Mouse (Mus musculus) gastrocnemius, postnatal 10 days (tissue): ENCODE results near the gene Sgms1. TPM values are rescaled to one million over a fixed set of nuclear protein-coding genes. Genes with fewer than 3 reads are reported as not detected.

Experiments used
- DNase-seq: peaks from one replicate; pipeline ENCODE4 v3.0.0; 2021; ENCODE audit warnings: mixed read lengths
- total RNA-seq, 2 experiments: library from RNA; stranded (reverse); gene quantifications; 2 replicates each; pipeline ENCODE4 v1.2.3; 2021

The Sgms1 gene
- total RNA-seq, 2 experiments from 2014 or later: 51.0 to 52.7 TPM

- no peak for DNase-seq
Measured at GRCm38 (mm10) chr19:32295581-32295980, 93.9 kb downstream of the Sgms1 start.

- no peak for DNase-seq
Measured at GRCm38 (mm10) chr19:32292782-32293776, 96.4 kb downstream of the Sgms1 start.

GRCm38 (mm10) chr19:32292067-32292739 lies 97.3 kb downstream of the Sgms1 start:
- DNase-seq: peak; percentile 27

- DNase-seq: no peak
Measured at GRCm38 (mm10) chr19:32291130-32291529, 98.4 kb downstream of the Sgms1 start.

- DNase-seq: no peak
Measured at GRCm38 (mm10) chr19:32288895-32289294, 100.6 kb downstream of the Sgms1 start.

- DNase-seq: no peak
Measured at GRCm38 (mm10) chr19:32287839-32288238, 101.7 kb downstream of the Sgms1 start.

GRCm38 (mm10) chr19:32285455-32285831 lies 104.1 kb downstream of the Sgms1 start:
- no peak for DNase-seq

GRCm38 (mm10) chr19:32284681-32285454 lies 104.6 kb downstream of the Sgms1 start:
- DNase-seq: no peak

GRCm38 (mm10) chr19:32281917-32282316 lies 107.6 kb downstream of the Sgms1 start:
- DNase-seq: no peak

GRCm38 (mm10) chr19:32280380-32280779 lies 109.1 kb downstream of the Sgms1 start:
- DNase-seq: no peak

GRCm38 (mm10) chr19:32279400-32279799 lies 110.1 kb downstream of the Sgms1 start:
- DNase-seq: no peak

GRCm38 (mm10) chr19:32277869-32278268 lies 111.6 kb downstream of the Sgms1 start:
- DNase-seq: no peak

GRCm38 (mm10) chr19:32277287-32277686 lies 112.2 kb downstream of the Sgms1 start:
- DNase-seq: no peak

- no peak for DNase-seq
Measured at GRCm38 (mm10) chr19:32276817-32277216, 112.7 kb downstream of the Sgms1 start.

- no peak for DNase-seq
Measured at GRCm38 (mm10) chr19:32276263-32276662, 113.3 kb downstream of the Sgms1 start.

- DNase-seq: no peak
Measured at GRCm38 (mm10) chr19:32275068-32275925, 114.2 kb downstream of the Sgms1 start.

GRCm38 (mm10) chr19:32274145-32274544 lies 115.4 kb downstream of the Sgms1 start:
- no peak for DNase-seq

GRCm38 (mm10) chr19:32273714-32274113 lies 115.8 kb downstream of the Sgms1 start:
- DNase-seq: no peak

GRCm38 (mm10) chr19:32272475-32273260 lies 116.8 kb downstream of the Sgms1 start:
- no peak for DNase-seq

GRCm38 (mm10) chr19:32271455-32272200 lies 117.9 kb downstream of the Sgms1 start:
- no peak for DNase-seq
